Mouse (Mus musculus): ENCODE measurements at regions not wholly inside any gene's neighbourhood (a gene's known extent, or its start where the extent isn't known, plus 50 kb on each side); places are given as distances from the start of the nearest gene placed in this dataset.

DNA sequence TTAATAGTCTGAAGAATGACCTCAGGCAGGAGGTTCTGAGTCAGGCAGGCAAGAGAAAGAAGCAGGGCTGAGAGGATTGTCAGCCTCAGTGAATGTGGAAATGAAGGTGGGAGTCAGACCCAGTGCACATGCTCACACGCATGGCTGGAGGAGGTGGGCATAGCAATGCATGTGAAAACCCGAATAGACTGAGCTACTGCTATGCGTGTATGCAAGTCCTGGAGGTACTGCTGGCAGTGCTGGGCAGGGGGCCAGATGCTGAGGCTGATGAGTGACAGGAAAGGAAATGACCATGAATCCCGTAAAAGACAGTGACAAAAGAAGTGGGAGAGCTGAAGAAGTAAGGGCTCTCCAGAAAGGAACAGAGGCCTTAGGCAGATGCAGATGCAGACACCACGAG lies 50.3 kb upstream of the Armc3 start:
- no peak for ATAC-seq (replicated peaks; ENCODE audit: low read depth, poor library complexity, severe bottlenecking)
